Mouse (Mus musculus) limb, embryonic 11.5 days (tissue): Measurements from ENCODE around the gene Tbc1d5. TPM values are rescaled to one million over a fixed set of nuclear protein-coding genes. Genes with fewer than 3 reads are reported as not detected.

Experiments
- ATAC-seq: fragments of 200-750 bp; cut with Nextera tagmentation; 2 replicates; pipeline ENCODE4 v1.8.0; 2017; ENCODE audit warnings: low read depth; ENCODE audit not compliant: insufficient number of reproducible peaks, low FRiP score, low TSS enrichment
- DNase-seq: peaks from one replicate; pipeline ENCODE4 v3.0.0-alpha.2; 2015; ENCODE audit warnings: low spot score
- H3K27ac ChIP-seq: fragments of 300-500 bp; sonication (generic); replicated peaks from 2 replicates; pipeline ENCODE4 v1.5.1; 2014; ENCODE audit warnings: low read depth, mild to moderate bottlenecking, low read length
- H3K27me3 ChIP-seq: fragments of 300-500 bp; sonication (generic); 2 replicates; pipeline ENCODE4 v1.6.1; 2014; ENCODE audit warnings: mild to moderate bottlenecking, low read length, mixed read lengths; ENCODE audit not compliant: control insufficient read depth, insufficient read depth
- H3K36me3 ChIP-seq: fragments of 300-500 bp; sonication (generic); 2 replicates; pipeline ENCODE4 v1.6.1; 2014; ENCODE audit warnings: mild to moderate bottlenecking, low read length, moderate library complexity, mixed read lengths; ENCODE audit not compliant: control insufficient read depth, insufficient read depth
- H3K4me1 ChIP-seq: fragments of 300-500 bp; sonication (generic); 2 replicates; pipeline ENCODE4 v1.6.1; 2014; ENCODE audit warnings: low read length, mixed read lengths; ENCODE audit not compliant: control insufficient read depth, insufficient read depth
- H3K4me2 ChIP-seq: fragments of 300-500 bp; sonication (generic); 2 replicates; pipeline ENCODE4 v1.6.1; 2014; ENCODE audit warnings: low read depth, mild to moderate bottlenecking, moderate library complexity; ENCODE audit not compliant: severe bottlenecking
- H3K4me3 ChIP-seq: fragments of 300-500 bp; sonication (generic); 2 replicates; pipeline ENCODE4 v1.5.1; 2014; ENCODE audit warnings: low read depth, low read length
- H3K9ac ChIP-seq: fragments of 300-500 bp; sonication (generic); 2 replicates; pipeline ENCODE4 v1.6.1; 2014; ENCODE audit warnings: mild to moderate bottlenecking, low read length
- H3K9me3 ChIP-seq: fragments of 300-500 bp; sonication (generic); 2 replicates; pipeline ENCODE4 v1.6.1; 2016; ENCODE audit warnings: low read length; ENCODE audit not compliant: control insufficient read depth
- WGBS: fragments of 180-500 bp; shearing (Covaris S2); extraction: QIAGEN DNeasy Blood & Tissue Kit; methylation state at CpG from one replicate; pipeline ENCODE4 v1.1.7; 2014; 5-methylcytosine and 5-hydroxymethylcytosine counted together
- polyA plus RNA-seq: library from polyadenylated mRNA; unstranded; fragments of >200 nt; fragmentation: Nextera tagmentation; extraction: Ambion mirVana; gene quantifications from 2 replicates; pipeline ENCODE4 v1.2.1, GENCODE M21; 2014

Gene Tbc1d5
- polyA plus RNA-seq, 1 experiment from 2014 or later: 11.0 TPM

GRCm38 (mm10) chr17:51194787-51195186 lies 15.6 kb upstream of the Tbc1d5 start:
- no peaks in the 10 kb centered on the region for H3K4me1 ChIP-seq
- no peaks in the 10 kb centered on the region for H3K9me3 ChIP-seq
- no peaks in the 10 kb centered on the region for H3K27me3 ChIP-seq
- no peak overlapping the region for H3K4me3 ChIP-seq
- no peak for DNase-seq
- H3K27ac ChIP-seq: no peak overlapping the region
- 82% methylated on average over 2 of the region's 2 CpGs for WGBS
- H3K36me3 ChIP-seq: no peaks in the 10 kb centered on the region
- ATAC-seq: no peak
- no peak overlapping the region for H3K4me2 ChIP-seq
- no peak overlapping the region for H3K9ac ChIP-seq

- Histone ChIP-seq H3K4me3 (no peak overlapping the region), H3K36me3 (no peaks in the 10 kb centered on the region), H3K9me3 (no peaks in the 10 kb centered on the region), H3K27ac (no peak overlapping the region), H3K4me1 (no peaks in the 10 kb centered on the region), H3K4me2 (no peak overlapping the region), H3K9ac (no peak overlapping the region), H3K27me3 (no peaks in the 10 kb centered on the region)
- no peak for ATAC-seq
- 91% methylated on average over 1 of the region's 1 CpGs for WGBS
- DNase-seq: no peak
Measured at GRCm38 (mm10) chr17:51191381-51191780, 12.2 kb upstream of the Tbc1d5 start.

- Histone ChIP-seq H3K9ac (no peak overlapping the region), H3K9me3 (no peaks in the 10 kb centered on the region), H3K4me1 (no peaks in the 10 kb centered on the region), H3K27ac (no peak overlapping the region), H3K36me3 (no peaks in the 10 kb centered on the region), H3K4me2 (no peak overlapping the region), H3K4me3 (no peak overlapping the region), H3K27me3 (no peaks in the 10 kb centered on the region)
- WGBS: 92% methylated on average over 2 of the region's 2 CpGs
- ATAC-seq: no peak
- no peak for DNase-seq
Measured at GRCm38 (mm10) chr17:51182715-51183114, 3.6 kb upstream of the Tbc1d5 start.

- ATAC-seq (peak; percentile 83), DNase-seq (peak; percentile 78)
- peak overlapping the region; percentile 97 for H3K9ac ChIP-seq
- under 1% methylated on average over 57 of the region's 59 CpGs for WGBS
- peak overlapping the region; percentile 56 for H3K4me3 ChIP-seq
- no peaks in the 10 kb centered on the region for H3K27me3 ChIP-seq
- H3K4me1 ChIP-seq: no peaks in the 10 kb centered on the region
- peak overlapping the region; percentile 69 for H3K4me2 ChIP-seq
- H3K36me3 ChIP-seq: no peaks in the 10 kb centered on the region
- H3K27ac ChIP-seq: peak overlapping the region; percentile 98
- H3K9me3 ChIP-seq: no peaks in the 10 kb centered on the region
Measured at GRCm38 (mm10) chr17:51178491-51179194, 509 bp downstream of the Tbc1d5 start.

GRCm38 (mm10) chr17:51177923-51178322 lies 1.2 kb downstream of the Tbc1d5 start:
- Histone ChIP-seq H3K27ac (no peak overlapping the region), H3K4me2 (peak overlapping the region; percentile 69), H3K4me1 (no peaks in the 10 kb centered on the region), H3K9me3 (no peaks in the 10 kb centered on the region), H3K27me3 (no peaks in the 10 kb centered on the region), H3K36me3 (no peaks in the 10 kb centered on the region), H3K9ac (peak overlapping the region; percentile 97; the same call in 1 of the 2 replicates), H3K4me3 (peak overlapping the region; percentile 56)
- peak; percentile 25 for DNase-seq
- ATAC-seq: no peak
- WGBS: 78% methylated on average over 6 of the region's 6 CpGs

- no peak overlapping the region for H3K4me2 ChIP-seq
- DNase-seq (no peak), ATAC-seq (no peak)
- H3K27ac ChIP-seq: no peak overlapping the region
- no peaks in the 10 kb centered on the region for H3K9me3 ChIP-seq
- no peaks in the 10 kb centered on the region for H3K36me3 ChIP-seq
- no peak overlapping the region for H3K9ac ChIP-seq
- H3K4me1 ChIP-seq: no peaks in the 10 kb centered on the region
- H3K27me3 ChIP-seq: no peaks in the 10 kb centered on the region
- WGBS: 86% methylated on average over 1 of the region's 1 CpGs
- H3K4me3 ChIP-seq: no peak overlapping the region
Measured at GRCm38 (mm10) chr17:51172332-51172731, 6.8 kb downstream of the Tbc1d5 start.

- H3K27ac ChIP-seq: no peak overlapping the region
- no peak for ATAC-seq
- H3K36me3 ChIP-seq: no peaks in the 10 kb centered on the region
- no peak overlapping the region for H3K4me2 ChIP-seq
- no peak overlapping the region for H3K9ac ChIP-seq
- H3K4me1 ChIP-seq: no peaks in the 10 kb centered on the region
- WGBS: 95% methylated on average over 3 of the region's 3 CpGs
- no peak for DNase-seq
- H3K9me3 ChIP-seq: no peaks in the 10 kb centered on the region
- no peak overlapping the region for H3K4me3 ChIP-seq
- H3K27me3 ChIP-seq: no peaks in the 10 kb centered on the region
Measured at GRCm38 (mm10) chr17:51171504-51171903, 7.6 kb downstream of the Tbc1d5 start.

- no peaks in the 10 kb centered on the region for H3K27me3 ChIP-seq
- no peaks in the 10 kb centered on the region for H3K36me3 ChIP-seq
- no peak overlapping the region for H3K27ac ChIP-seq
- no peak overlapping the region for H3K9ac ChIP-seq
- H3K4me2 ChIP-seq: no peak overlapping the region
- WGBS: 84% methylated on average over 4 of the region's 4 CpGs
- H3K4me3 ChIP-seq: no peak overlapping the region
- DNase-seq (no peak), ATAC-seq (no peak)
- no peaks in the 10 kb centered on the region for H3K4me1 ChIP-seq
- no peaks in the 10 kb centered on the region for H3K9me3 ChIP-seq
Measured at GRCm38 (mm10) chr17:51169911-51170310, 9.2 kb downstream of the Tbc1d5 start.

- no peaks in the 10 kb centered on the region for H3K4me1 ChIP-seq
- H3K27ac ChIP-seq: no peak overlapping the region
- DNase-seq (no peak), ATAC-seq (no peak)
- no peak overlapping the region for H3K9ac ChIP-seq
- no peaks in the 10 kb centered on the region for H3K36me3 ChIP-seq
- H3K4me3 ChIP-seq: no peak overlapping the region
- no peaks in the 10 kb centered on the region for H3K27me3 ChIP-seq
- no peaks in the 10 kb centered on the region for H3K9me3 ChIP-seq
- H3K4me2 ChIP-seq: no peak overlapping the region
Measured at GRCm38 (mm10) chr17:51162366-51162765, 16.8 kb downstream of the Tbc1d5 start.
